Mouse (Mus musculus) spleen, postnatal 10 days (tissue): ENCODE results near the gene Myo10.

ENCODE experiments used
- DNase-seq, 2 experiments: peaks; one replicate each; pipeline ENCODE4 v3.0.0; 2021 to 2022; ENCODE audit warnings: low spot score in 2 of 2

The Myo10 gene

DNA sequence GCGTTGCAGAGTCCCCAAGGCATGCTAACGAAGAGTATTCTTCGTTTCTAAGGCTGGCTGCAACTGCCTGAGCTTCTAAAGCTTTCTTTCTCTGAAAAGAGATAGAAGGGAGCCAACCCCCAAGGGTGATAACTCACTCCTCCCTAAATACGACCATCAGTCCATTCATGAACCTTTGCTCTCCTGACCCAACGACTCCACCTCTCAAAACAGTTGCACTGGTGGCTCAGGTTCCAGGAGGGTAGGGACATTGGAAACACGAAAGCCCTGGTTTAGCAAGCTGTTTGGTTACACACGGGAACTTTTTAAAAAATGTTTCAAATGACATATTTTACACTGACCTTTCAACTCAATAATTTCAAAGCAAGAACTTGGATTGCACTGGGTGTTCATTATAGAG is 29.5 kb downstream of the Myo10 start:
- no peak for DNase-seq

DNA sequence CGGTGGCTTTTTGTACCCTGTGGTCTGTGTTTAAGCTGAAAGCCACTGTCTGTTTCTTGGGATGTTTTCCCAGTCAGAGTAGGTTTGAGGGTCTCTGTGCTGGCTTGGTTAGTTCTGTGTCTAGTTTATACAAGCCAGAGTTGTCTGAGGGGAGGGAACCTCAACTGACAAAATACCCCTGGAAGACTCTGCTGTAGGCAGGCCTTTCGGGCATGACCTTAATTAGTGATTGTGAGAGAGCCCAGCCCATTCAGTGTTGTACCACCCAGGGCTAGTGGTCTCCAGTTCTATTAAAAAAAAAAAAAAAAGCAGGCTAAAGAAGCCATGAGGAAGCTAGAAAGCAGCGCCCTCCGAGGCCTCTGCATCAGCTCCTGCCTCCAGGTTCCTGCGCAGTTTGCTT is 30.0 kb downstream of the Myo10 start:
- DNase-seq: no peak

DNA sequence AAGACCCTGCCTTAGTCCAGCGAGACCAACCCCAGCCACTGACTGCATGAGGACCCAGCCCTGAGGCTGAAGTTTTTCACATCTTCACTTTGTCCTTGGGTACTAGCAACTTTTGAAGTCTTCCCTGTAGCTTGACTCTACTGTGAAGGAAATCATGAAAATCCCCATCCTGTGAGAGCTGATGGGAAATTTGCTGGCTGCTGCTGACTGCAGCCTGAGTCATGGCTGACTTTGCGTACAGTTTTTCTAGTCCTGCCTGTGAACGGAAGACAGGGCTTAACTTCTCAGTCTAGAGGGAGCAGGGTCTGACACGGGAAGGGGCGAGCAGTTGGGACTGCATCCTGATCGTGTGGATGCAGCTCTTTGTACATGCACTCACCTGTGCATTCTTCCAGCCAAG is 30.6 kb downstream of the Myo10 start:
- DNase-seq: no peak

DNA sequence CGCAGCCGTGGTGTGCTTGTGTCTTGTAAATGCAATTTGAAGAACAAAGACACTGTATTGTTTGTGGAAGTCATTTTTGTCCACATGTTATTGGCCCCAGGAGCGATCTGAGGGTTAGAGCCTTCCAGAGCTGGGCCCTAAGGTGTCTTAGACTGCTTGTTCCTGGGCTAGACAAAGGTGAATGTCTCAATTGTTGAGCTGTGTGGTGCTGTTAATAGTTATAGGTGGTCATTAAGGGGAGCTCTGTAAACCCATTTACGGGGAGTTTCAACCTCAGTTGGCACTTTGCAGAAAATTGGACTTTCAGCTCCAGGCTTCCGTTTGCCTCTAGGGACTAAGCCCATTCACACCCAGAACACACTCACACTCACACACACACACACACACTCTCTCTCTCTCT is 31.4 kb downstream of the Myo10 start:
- DNase-seq: no peak

- DNase-seq: no peak
Observed at GRCm38 (mm10) chr15:25662833-25663519, 40.7 kb downstream of the Myo10 start.

DNA sequence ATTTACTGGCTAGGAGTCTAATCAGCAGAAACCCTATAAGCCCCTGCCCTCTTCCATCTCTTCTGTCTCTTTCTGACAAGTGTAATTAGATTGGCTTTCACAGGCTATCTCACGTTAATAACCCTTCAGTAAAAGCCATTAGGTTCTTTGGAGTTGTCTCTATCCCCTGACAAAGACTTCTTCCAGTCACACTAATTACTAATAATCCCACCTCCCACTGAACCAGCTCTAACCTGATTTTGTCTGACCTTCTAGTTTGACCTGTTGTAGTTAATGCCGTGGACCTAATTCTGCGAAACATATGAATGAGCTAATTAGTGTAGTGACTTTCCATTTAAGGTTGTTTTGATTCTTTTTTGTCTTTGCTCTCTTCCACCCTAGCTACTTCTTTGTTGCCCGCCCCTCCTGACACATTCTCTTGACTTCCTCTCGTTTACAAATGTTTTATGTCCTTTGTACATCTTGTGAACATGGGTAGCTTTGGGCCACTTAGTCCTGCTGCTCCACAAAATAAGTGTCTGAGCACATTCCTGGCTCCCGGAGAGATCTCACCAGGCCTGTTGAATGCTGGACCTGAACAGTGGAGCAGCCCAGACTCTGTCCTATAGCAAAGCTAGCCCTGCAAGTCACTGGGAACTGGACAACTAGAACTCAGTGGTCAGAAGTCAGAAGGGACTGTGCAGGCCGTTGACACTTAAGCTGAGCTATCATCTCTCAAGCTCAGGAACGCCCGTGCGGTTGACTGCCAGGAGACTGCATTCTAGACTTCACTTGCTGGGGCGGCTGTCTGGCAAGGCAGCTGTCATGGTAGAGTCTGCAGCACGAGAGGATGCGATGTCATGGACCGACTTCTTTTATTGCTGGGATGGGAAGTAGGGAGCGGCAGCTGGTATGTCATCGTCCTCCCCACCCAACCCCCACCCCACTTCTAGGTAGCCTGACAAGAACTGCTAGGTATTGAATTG is 47.2 kb downstream of the Myo10 start:
- no peak for DNase-seq

- DNase-seq: no peak
Observed at GRCm38 (mm10) chr15:25673231-25673980, 51.1 kb downstream of the Myo10 start.

- DNase-seq: no peak
Observed at GRCm38 (mm10) chr15:25674099-25674931, 52.0 kb downstream of the Myo10 start.

- DNase-seq: no peak
Observed at GRCm38 (mm10) chr15:25674932-25675250, 52.6 kb downstream of the Myo10 start.

GRCm38 (mm10) chr15:25675359-25675758 is 53.0 kb downstream of the Myo10 start:
- DNase-seq: no peak

- DNase-seq: no peak
Observed at GRCm38 (mm10) chr15:25676056-25676785, 53.9 kb downstream of the Myo10 start.

GRCm38 (mm10) chr15:25679081-25679480 is 56.8 kb downstream of the Myo10 start:
- DNase-seq: no peak

DNA sequence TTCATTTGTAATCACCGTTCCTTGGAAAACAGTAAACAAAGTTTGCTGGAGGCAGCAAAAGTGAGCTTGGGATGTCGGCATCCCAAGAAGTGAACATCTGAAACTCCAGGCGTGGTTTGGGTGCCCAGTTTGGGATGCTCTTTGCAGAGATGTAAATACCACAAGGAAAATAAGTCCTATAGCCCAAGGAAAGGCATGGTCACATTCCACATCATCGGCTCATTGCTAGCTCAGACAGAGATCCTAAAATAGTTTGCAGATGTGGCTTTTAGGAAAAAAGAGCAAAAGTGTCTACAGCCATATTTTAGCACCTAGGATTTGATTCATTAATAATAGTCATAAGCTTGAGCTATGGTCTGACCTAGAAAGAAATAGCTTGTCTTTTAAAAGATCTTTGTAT is 57.3 kb downstream of the Myo10 start:
- no peak for DNase-seq

DNA sequence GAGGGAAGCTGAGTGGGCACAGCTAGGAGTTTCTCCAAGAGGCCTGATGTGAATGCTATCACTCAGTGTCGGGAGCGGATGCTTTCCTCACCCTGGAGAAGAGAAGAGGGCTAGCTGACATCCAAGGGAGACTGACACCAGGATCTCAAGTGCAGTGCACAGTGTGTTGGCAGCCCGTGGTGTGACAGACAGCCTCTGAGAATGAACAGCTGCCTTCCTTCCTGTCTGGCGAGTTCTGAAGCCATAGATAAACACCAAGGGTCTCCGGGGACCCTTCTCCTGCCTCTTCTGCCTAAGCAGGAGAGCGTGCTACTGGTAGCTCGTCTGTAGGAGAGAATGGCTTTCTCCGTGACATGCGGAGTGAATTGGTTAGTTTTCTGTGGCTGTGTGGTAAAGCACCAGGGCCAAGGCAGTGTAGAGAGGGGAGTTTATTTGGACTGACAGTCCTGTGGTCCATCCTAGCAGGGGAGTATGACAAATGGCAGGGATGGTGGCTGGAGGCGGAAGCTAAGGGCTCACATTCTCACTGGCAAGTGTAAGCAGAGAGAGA is 58.0 kb downstream of the Myo10 start:
- no peak for DNase-seq

- no peak for DNase-seq
Observed at GRCm38 (mm10) chr15:25682953-25683507, 60.7 kb downstream of the Myo10 start.

DNA sequence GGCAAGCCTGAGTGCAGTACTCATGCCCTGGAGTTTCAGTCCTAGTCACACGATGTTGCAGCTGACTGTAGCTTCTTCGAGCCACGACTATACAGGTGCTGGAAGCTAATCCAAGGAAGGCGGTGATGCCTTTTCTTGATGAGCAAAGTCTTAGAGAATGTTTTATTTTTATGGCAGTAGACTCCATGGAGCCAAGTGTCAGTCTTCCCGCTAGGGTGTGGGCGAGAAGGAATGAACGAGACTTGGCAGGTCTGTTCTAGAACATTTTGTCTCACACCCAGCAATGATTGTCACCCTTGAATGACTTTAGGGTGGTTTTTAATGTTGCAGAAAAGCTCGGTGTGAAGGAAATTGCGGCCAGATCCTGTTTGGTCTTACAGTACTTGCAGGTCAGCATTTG is 62.9 kb downstream of the Myo10 start:
- no peak for DNase-seq

GRCm38 (mm10) chr15:25688424-25689283 is 66.3 kb downstream of the Myo10 start:
- DNase-seq: no peak

- no peak for DNase-seq
Observed at GRCm38 (mm10) chr15:25689477-25689876, 67.2 kb downstream of the Myo10 start.

GRCm38 (mm10) chr15:25690066-25690745 is 67.9 kb downstream of the Myo10 start:
- DNase-seq: no peak
